Mouse (Mus musculus): ENCODE data around the gene Polr2c. TPM values are rescaled to one million over a fixed set of nuclear protein-coding genes. Genes with fewer than 3 reads are reported as not detected.

Polr2c gene
- polyA plus RNA-seq, 1 experiment = 98.3 TPM

DNA sequence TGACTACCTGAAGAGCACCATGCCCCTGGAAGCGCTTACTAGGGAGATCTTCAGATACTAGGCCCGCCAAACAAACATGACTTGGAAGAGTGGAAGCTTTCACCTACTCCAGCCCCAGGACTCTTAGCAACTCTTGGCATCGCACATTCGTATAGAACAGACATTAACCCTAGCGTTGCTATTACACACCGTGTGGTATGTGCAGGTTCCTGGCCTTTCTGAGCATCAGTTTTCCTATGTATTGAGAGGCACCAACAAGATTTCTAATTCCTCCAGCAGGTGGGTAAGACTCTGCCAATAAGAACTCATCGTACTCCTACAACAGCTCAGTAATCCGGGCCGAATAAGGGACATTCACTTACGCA lies 59.7 kb downstream of the Polr2c start:
- no peak for TF ChIP-seq CTCF (IDR thresholded peaks at IDR 0.05; ENCODE audit: borderline replicate concordance, extremely low read depth, insufficient read depth, insufficient read length)

GRCm38 (mm10) chr8:94917352-94917751 lies 60.1 kb downstream of the Polr2c start:
- DNase-seq (ENCODE audit: low read depth) = peak; percentile 97
- peak; percentile 74 for TF ChIP-seq CTCF (IDR thresholded peaks at IDR 0.05; ENCODE audit: borderline replicate concordance, extremely low read depth, insufficient read depth, insufficient read length)
- no peak for TF ChIP-seq POLR2A (IDR thresholded peaks at IDR 0.05; ENCODE audit: borderline replicate concordance, extremely low read depth, insufficient read depth, insufficient read length, poor library complexity, severe bottlenecking)

More for the DNA sequence above, 59.7 kb downstream of the Polr2c start:
- no peak for DNase-seq (ENCODE audit: low read depth)

DNA sequence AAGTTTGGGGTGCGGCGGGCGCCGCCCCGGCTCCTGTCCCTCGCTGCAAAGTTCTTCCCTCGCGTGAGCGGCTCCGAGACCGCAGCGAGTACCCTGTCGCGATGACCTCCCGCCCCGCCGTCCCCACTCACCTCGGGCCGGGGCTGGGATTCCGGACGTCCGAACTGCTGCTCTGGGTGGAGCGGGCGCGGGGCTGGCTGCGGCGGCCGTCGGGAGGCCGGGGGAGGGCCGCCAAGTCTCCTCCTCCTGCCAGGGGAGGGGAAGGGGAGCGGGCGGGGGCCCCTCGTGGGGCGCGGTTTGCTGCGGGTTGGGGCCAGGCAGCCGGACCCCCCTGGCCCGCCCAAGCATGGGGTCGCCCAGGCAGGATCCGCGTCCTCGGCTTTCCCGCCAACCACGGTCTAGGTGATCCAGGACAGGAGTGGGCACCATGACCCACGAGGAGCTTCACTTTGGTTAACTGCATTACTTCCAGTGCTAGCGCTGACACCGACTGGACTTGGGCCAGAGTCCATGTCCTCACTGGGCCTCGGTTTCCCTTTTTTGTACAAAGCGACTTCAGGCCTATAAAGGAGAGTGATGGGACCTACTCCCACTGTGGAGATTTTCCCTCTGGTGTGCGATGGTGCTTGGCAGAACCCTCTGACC lies 60.7 kb downstream of the Polr2c start, which contains the start of gene Ccdc102a:
TSS of gene Ccdc102a (minus strand) at position 248 of the 645 bp plus-strand sequence.
- DNase-seq (ENCODE audit: low read depth) = peak; percentile 40
- TF ChIP-seq CTCF (IDR thresholded peaks at IDR 0.05; ENCODE audit: borderline replicate concordance, extremely low read depth, insufficient read depth, insufficient read length) = no peak
- TF ChIP-seq POLR2A (IDR thresholded peaks at IDR 0.05; ENCODE audit: borderline replicate concordance, extremely low read depth, insufficient read depth, insufficient read length, poor library complexity, severe bottlenecking) = no peak

- no peak for DNase-seq (ENCODE audit: low read depth)
- TF ChIP-seq CTCF (IDR thresholded peaks at IDR 0.05; ENCODE audit: borderline replicate concordance, extremely low read depth, insufficient read depth, insufficient read length) = no peak
These were observed 62.0 kb downstream of the Polr2c start for GRCm38 (mm10) chr8:94919256-94919655.

DNA sequence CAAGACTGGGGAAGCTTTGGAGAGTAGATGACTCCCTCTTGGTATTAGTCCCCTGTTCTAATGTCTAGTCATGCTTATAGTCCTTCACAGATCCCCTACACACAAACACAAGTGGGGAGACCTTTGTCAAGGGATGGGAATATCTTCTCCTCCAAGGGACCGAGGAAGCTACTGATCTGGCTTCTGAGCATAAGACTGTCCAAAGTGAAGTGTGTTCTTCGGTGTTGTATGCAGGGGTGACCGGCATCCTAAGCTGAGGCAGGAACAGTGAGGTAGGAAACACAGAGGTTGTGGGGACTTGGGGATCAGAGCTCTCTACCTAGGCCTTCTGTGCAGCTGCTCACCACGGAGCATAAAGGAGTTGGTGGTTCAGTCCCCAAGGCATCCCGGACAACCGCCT lies 64.9 kb downstream of the Polr2c start:
- TF ChIP-seq CTCF (IDR thresholded peaks at IDR 0.05; ENCODE audit: borderline replicate concordance, extremely low read depth, insufficient read depth, insufficient read length) (no peak), POLR2A (IDR thresholded peaks at IDR 0.05; ENCODE audit: borderline replicate concordance, extremely low read depth, insufficient read depth, insufficient read length, poor library complexity, severe bottlenecking) (no peak)
- DNase-seq (ENCODE audit: low read depth) = no peak

DNA sequence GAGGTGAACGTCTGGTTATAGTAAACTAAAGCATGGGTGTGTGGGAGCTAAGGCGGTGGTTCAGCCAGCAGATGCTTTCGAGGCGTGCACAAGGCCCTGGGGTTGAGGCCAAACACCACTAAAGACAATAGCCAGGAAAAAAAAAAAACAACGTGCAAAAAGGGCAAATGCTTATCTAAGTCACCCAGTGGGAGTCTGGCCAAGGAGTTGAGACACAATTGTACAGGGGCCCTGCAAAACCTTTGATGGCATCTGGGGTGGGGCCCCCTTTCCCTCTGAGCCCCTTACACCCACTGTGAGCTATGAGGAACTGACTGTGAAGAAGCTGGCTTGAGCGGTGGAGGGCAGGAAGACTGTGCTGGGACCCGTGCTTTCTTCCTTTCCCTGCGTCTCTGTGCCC lies 65.4 kb downstream of the Polr2c start:
- no peak for TF ChIP-seq CTCF (IDR thresholded peaks at IDR 0.05; ENCODE audit: borderline replicate concordance, extremely low read depth, insufficient read depth, insufficient read length)
- TF ChIP-seq POLR2A (IDR thresholded peaks at IDR 0.05; ENCODE audit: borderline replicate concordance, extremely low read depth, insufficient read depth, insufficient read length, poor library complexity, severe bottlenecking) = no peak
- no peak for DNase-seq (ENCODE audit: low read depth)

Other genes with a start within 250 kb of the Polr2c start
- gene Arl2bp, start 190.8 kb upstream of the Polr2c start, polyA plus RNA-seq (2012; rRNA removed) = 192 and 209 TPM in 2 replicates
- 1.0 and 1.2 TPM in 2 replicates for gene Pllp, start 161.2 kb upstream of the Polr2c start, polyA plus RNA-seq (2012; rRNA removed)
- 0.04 TPM in 2 replicates for gene Ccl22, start 111.9 kb upstream of the Polr2c start, polyA plus RNA-seq (2012; rRNA removed)
- gene Cx3cl1, start 85.4 kb upstream of the Polr2c start, polyA plus RNA-seq (2012; rRNA removed) = 23.9 and 28.2 TPM in 2 replicates
- gene Ccl17, start 47.0 kb upstream of the Polr2c start, polyA plus RNA-seq (2012; rRNA removed) = 0.18 TPM in 1 of 2 replicates, not detected in the other
- gene Coq9, start 19.1 kb upstream of the Polr2c start, polyA plus RNA-seq (2012; rRNA removed) = 60.1 and 62.3 TPM in 2 replicates
- 81.3 and 82.0 TPM in 2 replicates for gene Ciapin1, start 19.1 kb upstream of the Polr2c start, polyA plus RNA-seq (2012; rRNA removed)
- 82.4 and 85.0 TPM in 2 replicates for gene Dok4, start 18.9 kb downstream of the Polr2c start, polyA plus RNA-seq (2012; rRNA removed)
- 9.0 and 11.1 TPM in 2 replicates for gene Ccdc102a, start 60.6 kb downstream of the Polr2c start, polyA plus RNA-seq (2012; rRNA removed)
- gene Adgrg5, start 66.2 kb downstream of the Polr2c start, polyA plus RNA-seq (2012; rRNA removed) = 0.27 and 0.28 TPM in 2 replicates
- 468 and 636 TPM in 2 replicates for gene Adgrg1, start 117.3 kb downstream of the Polr2c start, polyA plus RNA-seq (2012; rRNA removed)
- gene Adgrg3, start 160.2 kb downstream of the Polr2c start, polyA plus RNA-seq (2012; rRNA removed) = 2.1 and 3.0 TPM in 2 replicates
- 2.0 and 4.2 TPM in 2 replicates for gene Drc7, start 197.7 kb downstream of the Polr2c start, polyA plus RNA-seq (2012; rRNA removed)
- gene Katnb1, start 223.7 kb downstream of the Polr2c start, polyA plus RNA-seq (2012; rRNA removed) = 56.2 and 67.2 TPM in 2 replicates